Mouse (Mus musculus): ENCODE measurements around the gene Ankrd24. TPM values are rescaled to one million over a fixed set of nuclear protein-coding genes. Genes with fewer than 3 reads are reported as not detected.
"Not testable (repeated sequence)": the region's sequence is repeated elsewhere in the genome, so short reads cannot be mapped to it uniquely, and the experiment has no call there.

Gene Ankrd24
- polyA plus RNA-seq, 1 experiment from 2014 or later: 7.3 TPM

DNA sequence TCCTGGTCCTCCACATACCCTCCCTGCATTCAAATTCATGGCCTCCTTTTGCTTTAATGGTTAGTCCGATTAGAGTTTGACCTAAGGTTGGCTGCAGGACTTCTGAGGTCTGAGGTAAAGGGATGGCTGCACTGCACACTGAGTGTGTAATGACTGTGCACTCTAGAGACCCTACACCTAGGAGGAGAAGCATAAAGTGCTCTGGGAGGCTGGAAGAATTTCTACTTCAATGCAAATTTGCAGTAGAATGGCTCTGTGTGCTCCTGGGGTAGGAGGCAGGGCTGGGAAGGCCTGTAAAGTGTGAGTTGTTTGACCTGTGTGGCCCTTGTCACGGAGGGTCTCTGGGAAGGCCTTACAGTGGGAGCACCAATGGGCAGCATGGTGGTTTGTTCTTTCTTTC, 27.8 kb downstream of the Ankrd24 start:
- H3K36me3 ChIP-seq (replicated peaks): peaks cover 81% of the 10 kb centered on the region
- H3K4me3 ChIP-seq: no peak overlapping the region
- no peak for DNase-seq (ENCODE audit: low spot score)
- 93% methylated on average over 2 of the region's 2 CpGs for WGBS
- no peaks in the 10 kb centered on the region for H3K27me3 ChIP-seq (replicated peaks; ENCODE audit: low read depth, poor library complexity, severe bottlenecking)
- peaks cover 65% of the 10 kb centered on the region for H3K9me3 ChIP-seq
- H3K4me1 ChIP-seq: no peaks in the 10 kb centered on the region
- no peak overlapping the region for H3K27ac ChIP-seq (replicated peaks)

DNA sequence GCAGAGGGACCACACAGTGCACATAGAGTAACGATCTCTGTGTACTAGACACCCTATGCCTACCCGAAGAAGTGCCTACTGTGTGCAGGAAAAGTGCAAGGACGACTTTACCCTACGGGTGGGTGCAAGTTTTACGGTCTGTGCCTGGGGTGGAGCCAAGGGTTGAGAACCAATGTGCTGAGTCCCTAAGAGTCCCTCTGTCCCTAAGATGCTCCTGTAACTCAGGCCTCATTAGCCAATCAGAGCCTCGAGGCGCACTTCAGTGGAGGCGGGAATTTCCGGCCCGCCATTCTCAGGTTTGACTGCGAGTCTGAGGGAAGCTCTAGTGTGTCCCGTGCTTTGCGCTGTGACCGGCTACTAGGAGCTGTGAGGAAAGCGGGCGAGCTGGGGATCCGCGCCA, 58.8 kb downstream of the Ankrd24 start:
- H3K27me3 ChIP-seq (replicated peaks; ENCODE audit: low read depth, poor library complexity, severe bottlenecking); H3K4me3 ChIP-seq; DNase-seq (ENCODE audit: low spot score); H3K27ac ChIP-seq (replicated peaks); H3K4me1 ChIP-seq; H3K36me3 ChIP-seq (replicated peaks); H3K9me3 ChIP-seq: not testable (repeated sequence)
- WGBS: no CpG with 5 or more reads among the region's 18 CpGs

Other genes starting within 250 kb of the Ankrd24 start
- gene Dohh, start 244.1 kb upstream of the Ankrd24 start, polyA plus RNA-seq (2016; fragmentation: Nextera tagmentation; extraction: Ambion mirVana): 105 and 109 TPM in 2 replicates
- 2.7 TPM in 2 replicates for gene Gm48551, start 244.1 kb upstream of the Ankrd24 start, polyA plus RNA-seq (2016; fragmentation: Nextera tagmentation; extraction: Ambion mirVana)
- 1.8 and 3.1 TPM in 2 replicates for gene Gm48552, start 239.5 kb upstream of the Ankrd24 start, polyA plus RNA-seq (2016; fragmentation: Nextera tagmentation; extraction: Ambion mirVana)
- gene Smim24, start 235.5 kb upstream of the Ankrd24 start, polyA plus RNA-seq (2016; fragmentation: Nextera tagmentation; extraction: Ambion mirVana): 2.0 and 2.8 TPM in 2 replicates
- gene Nfic, start 172.9 kb upstream of the Ankrd24 start, polyA plus RNA-seq (2016; fragmentation: Nextera tagmentation; extraction: Ambion mirVana): 12.5 and 20.2 TPM in 2 replicates
- gene Celf5, start 145.8 kb upstream of the Ankrd24 start, polyA plus RNA-seq (2016; fragmentation: Nextera tagmentation; extraction: Ambion mirVana): 1.2 and 2.3 TPM in 2 replicates
- 85.2 and 94.3 TPM in 2 replicates for gene Ncln, start 132.1 kb upstream of the Ankrd24 start, polyA plus RNA-seq (2016; fragmentation: Nextera tagmentation; extraction: Ambion mirVana)
- 0.28 and 0.51 TPM in 2 replicates for gene S1pr4, start 128.4 kb upstream of the Ankrd24 start, polyA plus RNA-seq (2016; fragmentation: Nextera tagmentation; extraction: Ambion mirVana)
- 1.2 and 1.3 TPM in 2 replicates for gene Gna15, start 104.3 kb upstream of the Ankrd24 start, polyA plus RNA-seq (2016; fragmentation: Nextera tagmentation; extraction: Ambion mirVana)
- gene Gna11, start 83.3 kb upstream of the Ankrd24 start, polyA plus RNA-seq (2016; fragmentation: Nextera tagmentation; extraction: Ambion mirVana): 79.0 and 80.4 TPM in 2 replicates
- 266 and 347 TPM in 2 replicates for gene Aes, start 69.1 kb upstream of the Ankrd24 start, polyA plus RNA-seq (2016; fragmentation: Nextera tagmentation; extraction: Ambion mirVana)
- gene Tle2, start 54.0 kb upstream of the Ankrd24 start, polyA plus RNA-seq (2016; fragmentation: Nextera tagmentation; extraction: Ambion mirVana): 14.0 and 17.1 TPM in 2 replicates
- 7.1 and 8.2 TPM in 2 replicates for gene Tle6, start 27.5 kb upstream of the Ankrd24 start, polyA plus RNA-seq (2016; fragmentation: Nextera tagmentation; extraction: Ambion mirVana)
- 1.5 and 2.1 TPM in 2 replicates for gene BC025920, start 22.3 kb upstream of the Ankrd24 start, polyA plus RNA-seq (2016; fragmentation: Nextera tagmentation; extraction: Ambion mirVana)
- gene Sirt6, start 743 bp upstream of the Ankrd24 start, polyA plus RNA-seq (2016; fragmentation: Nextera tagmentation; extraction: Ambion mirVana): 55.1 and 59.2 TPM in 2 replicates
- 3.9 and 5.3 TPM in 2 replicates for gene Gm10778, start 20.5 kb downstream of the Ankrd24 start, polyA plus RNA-seq (2016; fragmentation: Nextera tagmentation; extraction: Ambion mirVana)
- gene Zfp433, start 76.3 kb downstream of the Ankrd24 start, polyA plus RNA-seq (2016; fragmentation: Nextera tagmentation; extraction: Ambion mirVana): 14.5 and 18.0 TPM in 2 replicates
- 10.4 and 11.8 TPM in 2 replicates for gene Gm3055, start 142.6 kb downstream of the Ankrd24 start, polyA plus RNA-seq (2016; fragmentation: Nextera tagmentation; extraction: Ambion mirVana)
- 2.9 and 3.7 TPM in 2 replicates for gene Gm4767, start 183.6 kb downstream of the Ankrd24 start, polyA plus RNA-seq (2016; fragmentation: Nextera tagmentation; extraction: Ambion mirVana)
- 7.3 and 9.6 TPM in 2 replicates for gene Gm32687, start 235.4 kb downstream of the Ankrd24 start, polyA plus RNA-seq (2016; fragmentation: Nextera tagmentation; extraction: Ambion mirVana)

Data from embryonic facial prominence, embryonic 10.5 days (tissue).